Mouse (Mus musculus) ES-E14 (cell line): Measurements from ENCODE around the gene Hist1h2bn. TPM values are rescaled to one million over a fixed set of nuclear protein-coding genes. Genes with fewer than 3 reads are reported as not detected.
"Not testable (repeated sequence)": the region's sequence is repeated elsewhere in the genome, so short reads cannot be mapped to it uniquely, and the experiment has no call there.

Experiments
- DNase-seq: peaks from one replicate; pipeline ENCODE4 v3.0.0-alpha.2; 2013; ENCODE audit warnings: low read depth, low spot score
- H3K27ac ChIP-seq: 2 replicates; pipeline ENCODE4 v1.5.1; 2012; ENCODE audit warnings: low read depth, mild to moderate bottlenecking, low read length, moderate library complexity, mixed read lengths; ENCODE audit not compliant: poor library complexity, insufficient read depth, severe bottlenecking
- H3K36me3 ChIP-seq: 2 replicates; pipeline ENCODE4 v1.6.1; 2012; ENCODE audit warnings: mild to moderate bottlenecking, low read length, moderate library complexity, mixed read lengths; ENCODE audit not compliant: control insufficient read depth, poor library complexity, insufficient read depth, severe bottlenecking
- H3K4me1 ChIP-seq, 2 experiments: fragments of 150-350 bp in 1 of 2; sonication (generic) in 1 of 2; 2 replicates each; pipeline ENCODE4 v1.6.1; 2012; ENCODE audit warnings: low read length in 2 of 2, mild to moderate bottlenecking in 1 of 2, mixed read lengths in 1 of 2; ENCODE audit not compliant: control insufficient read depth in 2 of 2, insufficient read depth in 2 of 2, poor library complexity in 1 of 2
- H3K4me3 ChIP-seq, 2 experiments: fragments of 150-350 bp in 1 of 2; sonication (generic) in 1 of 2; 2 replicates each; pipeline ENCODE4 v1.5.1; 2012; ENCODE audit warnings: low read length in 2 of 2, low read depth in 1 of 2, mild to moderate bottlenecking in 1 of 2, mixed read lengths in 1 of 2; ENCODE audit not compliant: insufficient read depth in 1 of 2, poor library complexity in 1 of 2, severe bottlenecking in 1 of 2
- H3K9ac ChIP-seq: 2 replicates; pipeline ENCODE4 v1.6.1; 2012; ENCODE audit warnings: low read depth, mild to moderate bottlenecking, low read length, mixed read lengths; ENCODE audit not compliant: poor library complexity, insufficient read depth, severe bottlenecking
- H3K9me3 ChIP-seq: fragments of 150-350 bp; sonication (generic); 2 replicates; pipeline ENCODE4 v1.6.1; 2012; ENCODE audit warnings: low read depth, mild to moderate bottlenecking, low read length; ENCODE audit not compliant: control insufficient read depth, insufficient read depth
- CHD2 ChIP-seq: IDR thresholded peaks from 2 replicates; pipeline ENCODE4 v1.6.1; 2014; ENCODE audit warnings: mild to moderate bottlenecking, low read depth, low read length, inconsistent platforms
- HCFC1 ChIP-seq: IDR thresholded peaks from 2 replicates; pipeline ENCODE4 v1.6.1; 2012; ENCODE audit warnings: low read length, inconsistent platforms, borderline replicate concordance; ENCODE audit not compliant: insufficient read depth
- MAFK ChIP-seq: IDR thresholded peaks from 2 replicates; pipeline ENCODE4 v1.6.1; 2014; ENCODE audit warnings: mild to moderate bottlenecking, low read depth, low read length, inconsistent platforms; ENCODE audit not compliant: insufficient read depth
- ZC3H11A ChIP-seq: IDR thresholded peaks from 2 replicates; pipeline ENCODE4 v1.6.1; 2012; ENCODE audit warnings: low read depth, mild to moderate bottlenecking, inconsistent platforms, low read length, borderline replicate concordance
- ZNF384 ChIP-seq: IDR thresholded peaks from 2 replicates; pipeline ENCODE4 v1.6.1; 2012; ENCODE audit warnings: low read depth, low read length, inconsistent platforms
- in situ Hi-C, 2 experiments: fragments of 600-800 bp; cut with MboI; formaldehyde crosslinking; loops; one replicate each; pipeline ENCODE4 v1.15.1; 2025; ENCODE audit warnings: low sequenced_read_pairs in 2 of 2, inconsistent platforms in 1 of 2; ENCODE audit not compliant: unreplicated experiment in 2 of 2
- total RNA-seq: library from RNA; depleted of rRNA; stranded (reverse); fragments of 300-350 nt; gene quantifications from 2 replicates; pipeline ENCODE4 v1.2.3, GENCODE M21; 2012

The Hist1h2bn gene
- total RNA-seq, 1 experiment = 496 TPM

GRCm38 (mm10) chr13:21786189-21786898, 32.4 kb downstream of the Hist1h2bn start:
- in situ Hi-C loops = no loop called here
- DNase-seq = no peak
- no peak for TF ChIP-seq ZNF384
- 0 out of 2 replicates have a peak, but pooled peaks have one; percentile 55 for TF ChIP-seq CHD2
- H3K9ac ChIP-seq = peak overlapping the region; percentile 67
- peak overlapping the region; percentile 17 to 52 for H3K4me3 ChIP-seq
- H3K4me1 ChIP-seq = peaks cover 2 to 6% of the 10 kb centered on the region in 2 experiments; a peak in 2 of 4 replicates
- no peaks in the 10 kb centered on the region for H3K9me3 ChIP-seq
- peak overlapping the region; percentile 79; the same call in 1 of the 2 replicates for H3K27ac ChIP-seq
- no peaks in the 10 kb centered on the region for H3K36me3 ChIP-seq

- Histone ChIP-seq H3K4me3 (peak within 1 kb of the TSS; percentile 52 to 55), H3K27ac (peak within 1 kb of the TSS; percentile 84), H3K9ac (peak within 1 kb of the TSS; percentile 67)
- peak; percentile 82; the same call in 1 of the 2 replicates for TF ChIP-seq CHD2
- peak; percentile 92 for DNase-seq
- H3K9me3 ChIP-seq, H3K36me3 ChIP-seq, H3K4me1 ChIP-seq, in situ Hi-C loops: not testable (repeated sequence)
These were observed 33.1 kb downstream of the Hist1h2bn start, which contains the start of the genes Hist1h2an and Hist1h2bp for GRCm38 (mm10) chr13:21786899-21787629. TSS of gene Hist1h2an (minus strand) at chr13:21787218. TSS of gene Hist1h2bp (plus strand) at chr13:21787461.

GRCm38 (mm10) chr13:21787760-21788593, 34.1 kb downstream of the Hist1h2bn start:
- TF ChIP-seq CHD2 (peak; percentile 60), MAFK (no peak)
- Histone ChIP-seq H3K27ac (peak overlapping the region; percentile 76; the same call in 1 of the 2 replicates), H3K9me3 (no peaks in the 10 kb centered on the region), H3K9ac (peak overlapping the region; percentile 63), H3K4me1 (peaks cover 7% of the 10 kb centered on the region in 2 experiments; a peak in 3 of 4 replicates), H3K4me3 (peak overlapping the region; percentile 48 to 55; a peak in 3 of 4 replicates), H3K36me3 (no peaks in the 10 kb centered on the region)
- DNase-seq = no peak
- in situ Hi-C loops = no loop called here

GRCm38 (mm10) chr13:21789925-21790324, 36.0 kb downstream of the Hist1h2bn start:
- no peak overlapping the region for H3K9ac ChIP-seq
- no peak for TF ChIP-seq ZC3H11A
- TF ChIP-seq CHD2 = no peak
- TF ChIP-seq MAFK = no peak
- no peak for TF ChIP-seq HCFC1
- TF ChIP-seq ZNF384 = no peak
- no peaks in the 10 kb centered on the region for H3K9me3 ChIP-seq
- DNase-seq = no peak
- no peak overlapping the region for H3K4me3 ChIP-seq
- peaks cover 7% of the 10 kb centered on the region in 2 experiments; a peak in 3 of 4 replicates for H3K4me1 ChIP-seq
- no peak overlapping the region; the same call in 1 of the 2 replicates for H3K27ac ChIP-seq
- no peaks in the 10 kb centered on the region for H3K36me3 ChIP-seq
- in situ Hi-C loops = no loop called here
